Mouse (Mus musculus): Measurements from ENCODE around the gene Slc1a4.
A peak's percentile ranks its signal among the peaks of the same experiment; 100 is the strongest.

Slc1a4 gene

DNA sequence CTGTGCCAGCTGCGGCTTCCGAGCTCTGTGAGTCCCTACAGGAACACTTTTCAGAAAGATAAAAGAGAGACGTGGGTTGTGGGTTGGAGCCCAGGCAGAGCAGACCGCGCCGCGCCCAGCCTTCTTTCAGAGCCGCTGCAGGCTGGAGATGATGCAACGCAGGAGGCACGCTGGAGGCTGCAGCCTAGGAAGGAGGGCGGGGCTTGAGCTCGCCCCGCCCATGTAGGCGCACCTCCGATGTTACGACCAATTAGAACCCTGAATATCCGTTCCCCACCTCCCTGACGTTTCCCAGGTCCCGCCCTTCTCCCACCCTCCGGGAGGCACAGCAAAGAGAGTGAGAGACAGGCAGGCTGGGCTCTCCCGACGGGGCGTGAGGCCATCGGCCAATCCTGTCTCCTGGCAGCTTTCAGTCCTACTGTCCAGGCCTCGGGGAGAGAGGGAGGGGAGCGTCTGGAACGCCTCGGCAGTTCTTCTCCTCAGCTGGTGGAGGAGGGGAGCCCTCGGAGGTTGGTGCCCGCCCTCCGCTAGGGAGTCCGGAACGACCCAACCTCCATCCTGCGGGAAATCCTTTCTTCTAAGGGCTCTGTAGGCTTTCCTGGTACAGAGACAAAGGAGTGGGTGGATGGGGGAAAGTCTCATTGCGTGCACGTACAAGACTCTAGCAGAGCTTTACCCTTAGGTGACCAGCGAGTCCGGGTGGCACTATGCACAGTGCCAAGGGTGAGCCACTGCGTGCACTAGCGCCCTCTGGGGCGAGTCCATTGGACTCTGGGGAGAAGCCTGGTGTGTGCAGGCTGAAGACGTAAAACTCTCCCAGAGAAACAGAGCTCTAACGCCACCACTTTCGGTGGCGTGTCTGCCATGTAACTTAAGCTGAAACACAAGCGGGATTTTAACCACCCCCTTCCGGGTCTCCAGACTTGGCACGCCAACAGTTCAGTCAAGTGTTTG, at the start of gene Slc1a4:
Gene Slc1a4, minus strand, starts transcription at position 153 of the 954 bp plus-strand sequence.
- peak; percentile 97 for DNase-seq

GRCm38 (mm10) chr11:20380106-20380505, 47.6 kb upstream of the Slc1a4 start:
- no peak for DNase-seq

GRCm38 (mm10) chr11:20376642-20377041, 44.1 kb upstream of the Slc1a4 start:
- no peak for DNase-seq

DNA sequence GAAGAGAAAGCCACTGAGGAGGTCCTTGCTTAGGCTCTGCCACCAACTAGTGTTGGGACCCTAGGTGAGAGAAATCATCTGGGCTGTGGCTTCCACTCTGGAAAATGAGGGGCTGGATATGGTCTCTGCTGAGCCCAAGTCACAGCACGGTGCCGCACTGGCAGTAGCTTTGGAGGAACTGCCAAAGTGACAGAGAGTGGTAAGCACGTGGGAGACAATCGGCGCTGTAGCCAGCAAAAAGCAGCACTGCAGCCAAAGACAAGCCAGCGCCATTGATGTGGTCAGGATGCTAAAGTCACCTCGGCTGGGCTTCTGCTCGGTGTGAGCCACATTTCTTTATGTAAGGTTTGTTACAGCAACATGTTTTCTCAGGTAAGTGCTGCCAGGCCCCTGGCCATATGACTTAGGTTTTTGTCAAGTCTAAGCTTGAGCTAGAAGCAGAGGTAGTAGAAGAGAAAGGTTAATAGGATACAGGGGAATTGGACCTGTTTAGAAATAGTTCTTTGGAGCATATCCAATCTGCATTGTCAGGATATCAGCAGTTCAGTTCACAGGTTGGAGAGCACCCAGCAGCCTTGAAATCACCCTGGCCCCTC, 40.2 kb upstream of the Slc1a4 start:
- peak; percentile 11 for DNase-seq

DNA sequence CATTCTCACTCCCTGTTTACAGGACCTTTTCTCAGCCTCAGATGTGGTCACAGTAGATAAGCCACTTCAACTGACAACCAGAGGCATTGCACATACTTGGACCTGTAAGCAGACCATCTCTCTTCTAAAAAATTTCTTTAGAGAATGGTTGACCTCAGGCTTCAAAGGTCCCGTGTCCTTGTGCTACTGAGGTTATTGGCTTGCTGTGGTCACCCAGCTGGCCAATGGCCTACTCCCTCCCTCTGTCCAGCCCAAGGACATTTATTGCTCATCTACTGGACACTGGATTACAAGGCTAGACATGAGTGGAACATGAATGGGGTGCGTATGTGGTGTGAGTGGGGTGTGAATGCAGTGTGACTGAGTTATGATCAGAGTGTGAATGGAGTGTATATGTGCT, 38.0 kb upstream of the Slc1a4 start:
- no peak for DNase-seq

DNA sequence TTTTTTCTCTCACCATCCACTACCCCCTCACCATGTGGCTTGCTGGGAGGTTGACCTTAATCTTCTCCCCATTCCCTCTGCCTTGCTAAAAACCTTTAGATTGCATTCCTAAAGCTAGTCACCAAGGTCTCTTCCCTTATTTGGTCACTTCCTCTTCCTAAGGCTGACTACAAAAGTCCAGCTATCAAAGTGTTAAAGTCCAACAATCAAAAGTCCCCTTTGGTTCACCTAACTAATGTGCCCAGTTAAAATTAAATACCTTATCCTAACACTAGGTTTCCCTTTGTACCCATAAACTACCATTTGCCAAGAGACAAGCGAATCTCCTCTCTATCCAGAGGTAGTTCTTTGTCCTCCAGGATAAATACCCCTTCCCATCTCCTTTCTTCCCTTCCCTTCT, 33.9 kb upstream of the Slc1a4 start:
- DNase-seq = no peak

GRCm38 (mm10) chr11:20361354-20361753, 28.8 kb upstream of the Slc1a4 start:
- no peak for DNase-seq

DNA sequence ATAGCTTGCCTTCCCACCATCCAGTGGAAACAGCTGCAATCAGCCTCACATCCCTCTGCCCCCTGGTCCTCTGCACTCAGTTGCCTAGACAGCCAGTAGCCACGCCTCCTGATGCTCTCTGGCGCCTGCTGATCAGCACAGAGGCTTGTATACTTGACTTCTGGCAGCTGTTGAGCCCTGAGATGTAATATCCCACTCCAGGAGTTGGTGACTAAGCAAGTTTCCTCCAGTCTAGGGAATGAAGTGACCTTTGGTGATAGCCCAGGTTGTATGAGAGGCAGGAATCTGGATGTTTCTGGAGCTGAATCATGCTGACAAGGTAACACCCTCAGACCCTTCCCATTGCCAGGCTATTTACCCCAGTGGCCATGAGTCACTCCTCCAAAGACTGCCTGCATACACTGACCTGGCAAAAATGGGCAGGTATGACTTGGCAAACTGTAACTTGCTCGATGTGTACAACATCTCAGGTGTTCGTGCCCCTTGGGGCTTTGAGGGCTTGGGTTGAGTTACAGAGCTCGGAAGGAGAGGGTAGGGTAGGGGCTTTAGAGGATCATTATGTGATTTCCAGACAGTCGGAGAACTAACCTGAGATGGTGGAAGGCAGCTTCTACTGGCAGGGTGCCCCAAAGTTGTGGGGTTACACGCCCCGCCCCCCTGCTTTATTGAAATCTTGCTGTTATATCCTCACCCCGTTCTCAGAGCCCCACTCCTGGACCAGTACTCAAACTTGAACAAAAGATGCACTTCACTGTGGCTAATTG, 25.4 kb upstream of the Slc1a4 start:
- DNase-seq = no peak

GRCm38 (mm10) chr11:20348466-20348865, 16.0 kb upstream of the Slc1a4 start:
- no peak for DNase-seq

DNA sequence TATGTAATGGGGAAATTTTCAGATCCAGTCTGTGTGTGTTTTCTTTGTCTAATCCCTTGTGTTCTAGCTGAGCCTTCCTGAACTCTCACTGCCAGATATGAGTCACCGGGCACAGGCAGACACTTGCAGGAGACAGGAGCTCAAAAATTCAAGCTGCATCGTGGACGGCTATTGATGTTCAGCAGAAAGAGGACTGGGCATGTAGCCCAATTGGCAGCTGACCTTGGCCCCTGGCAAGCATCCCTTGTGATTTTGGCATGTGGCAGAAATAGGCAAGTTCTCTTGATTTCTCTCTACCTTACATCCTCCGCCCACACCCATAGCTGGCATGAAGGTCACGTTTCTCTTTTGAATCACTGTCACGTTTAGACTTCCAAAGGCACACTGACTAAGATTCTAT, 15.0 kb upstream of the Slc1a4 start:
- DNase-seq = peak; percentile 87

GRCm38 (mm10) chr11:20346369-20346768, 13.9 kb upstream of the Slc1a4 start:
- no peak for DNase-seq

- no peak for DNase-seq
These were observed 11.4 kb upstream of the Slc1a4 start for GRCm38 (mm10) chr11:20343952-20344351.

GRCm38 (mm10) chr11:20341598-20341997, 9.1 kb upstream of the Slc1a4 start:
- no peak for DNase-seq

GRCm38 (mm10) chr11:20338703-20339102, 6.2 kb upstream of the Slc1a4 start:
- DNase-seq = no peak

DNA sequence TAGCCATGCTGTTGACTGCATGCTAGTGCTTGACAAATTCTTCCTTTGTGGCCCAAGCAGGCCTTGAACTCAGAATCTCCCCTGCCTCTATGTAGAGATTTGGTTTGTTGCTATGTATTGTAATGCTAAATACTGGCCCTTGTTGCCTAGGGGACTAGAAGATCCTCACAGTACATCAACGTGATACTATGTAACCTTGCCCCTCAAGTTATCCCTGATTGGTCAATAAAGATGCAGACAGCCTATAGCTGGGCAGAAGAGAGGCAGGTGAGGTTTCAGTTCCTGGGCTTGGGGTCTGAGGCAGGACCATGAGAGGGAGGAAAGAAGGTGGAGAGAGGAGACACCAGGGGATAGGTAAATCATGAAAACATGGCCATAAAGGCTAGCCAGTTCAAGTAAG, 1.8 kb upstream of the Slc1a4 start:
- DNase-seq = no peak

GRCm38 (mm10) chr11:20331690-20332537, 599 bp downstream of the Slc1a4 start:
- peak; percentile 55 for DNase-seq

DNA sequence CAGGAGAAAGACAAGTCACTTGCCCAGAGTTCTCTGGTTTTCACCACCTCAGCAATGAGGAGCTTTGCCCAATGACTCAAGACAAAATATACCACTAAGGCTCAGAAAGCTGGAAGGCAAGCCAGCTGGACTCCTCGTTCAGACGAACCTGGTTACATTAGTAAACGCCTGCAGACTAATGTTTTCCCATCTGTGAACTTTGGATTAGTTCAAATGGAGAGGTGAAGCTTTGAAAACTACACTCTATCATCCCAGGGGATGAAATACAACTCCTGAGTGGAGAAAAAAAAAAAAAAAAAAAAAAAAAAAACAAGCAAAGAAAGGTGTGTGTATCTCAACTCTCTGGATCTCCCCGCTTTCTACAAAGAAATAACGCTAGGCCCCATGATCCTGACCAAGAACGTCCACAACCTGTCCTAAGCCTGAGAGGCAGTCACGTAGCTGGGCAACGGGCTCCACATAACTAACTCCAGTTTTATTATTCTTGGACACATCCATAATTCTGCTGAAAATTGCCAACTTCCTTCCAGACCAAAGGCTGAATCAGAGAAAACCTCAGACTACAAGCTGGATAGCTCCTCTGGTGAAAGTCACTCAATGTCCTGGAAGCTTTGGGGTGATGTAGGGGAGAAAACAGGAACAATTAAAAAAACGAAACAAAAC, 1.4 kb downstream of the Slc1a4 start:
- DNase-seq = no peak

DNA sequence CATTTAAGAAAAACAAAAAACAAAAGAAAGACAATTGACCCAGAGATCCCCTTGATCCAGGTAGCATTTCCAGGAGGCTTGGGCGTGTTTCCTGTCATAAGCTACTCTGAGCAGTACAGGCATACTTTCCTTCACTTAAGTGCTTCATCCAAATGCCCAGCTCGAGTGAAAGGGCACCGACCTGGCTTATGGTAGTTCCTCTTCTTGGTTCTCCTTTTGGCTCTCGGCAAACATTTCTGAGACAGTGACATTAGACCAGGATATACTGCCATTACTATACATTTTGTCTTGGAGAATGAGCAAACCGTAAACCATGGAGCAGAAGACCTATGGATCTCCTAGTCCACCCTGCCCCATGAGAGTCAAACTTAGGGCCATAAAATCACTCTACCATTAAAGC, 2.8 kb downstream of the Slc1a4 start:
- DNase-seq = no peak

GRCm38 (mm10) chr11:20328771-20329170, 3.7 kb downstream of the Slc1a4 start:
- DNase-seq = no peak

- DNase-seq = no peak
These were observed 6.1 kb downstream of the Slc1a4 start for GRCm38 (mm10) chr11:20326328-20326995.

- no peak for DNase-seq
These were observed 7.3 kb downstream of the Slc1a4 start for GRCm38 (mm10) chr11:20325073-20325694.
